Mouse (Mus musculus) T-helper 2 cell (primary cell): ENCODE measurements around the gene Tbl3.
"Not testable (repeated sequence)": the region's sequence is repeated elsewhere in the genome, so short reads cannot be mapped to it uniquely, and the experiment has no call there.

Experiments
- in situ Hi-C: fragments of 300-600 bp; cut with MboI, MseI; formaldehyde crosslinking; loops from one replicate; pipeline ENCODE4 v1.15.1; 2025; ENCODE audit warnings: high pct_unique_total_duplicates

The Tbl3 gene

DNA sequence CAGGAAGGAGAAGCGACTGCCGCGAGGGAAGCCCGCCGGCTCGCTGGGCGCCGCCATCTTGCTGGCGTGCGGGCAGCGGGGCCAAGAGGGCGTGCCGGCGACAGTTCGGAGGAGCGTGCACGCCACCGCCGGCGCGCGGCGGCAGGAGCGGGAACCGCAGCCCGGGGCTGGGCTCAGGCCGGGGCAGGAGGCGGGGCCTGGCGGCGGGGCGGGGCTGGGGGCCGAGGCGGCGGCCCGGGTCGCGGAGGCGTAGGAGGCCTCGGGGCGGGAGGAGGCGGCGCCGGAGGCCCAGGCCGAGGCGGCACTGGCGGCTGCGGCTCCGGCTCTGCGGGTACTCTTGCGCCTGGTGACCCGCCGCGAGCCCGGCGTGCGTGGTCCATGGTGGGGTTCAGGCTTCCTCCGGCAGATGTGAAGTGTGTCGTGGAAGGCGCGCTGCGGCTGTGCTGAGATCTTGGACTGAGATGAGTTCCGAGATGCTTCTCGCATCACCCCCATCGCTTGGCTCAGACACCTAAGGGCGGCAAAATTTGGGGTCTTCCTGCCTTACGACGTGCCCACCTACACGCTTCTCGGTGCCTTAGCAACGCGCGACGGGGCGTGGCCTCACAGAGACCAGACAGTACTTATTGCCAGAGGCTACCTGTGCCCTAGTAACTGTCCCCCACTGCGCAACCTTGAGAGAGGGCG lies 11.3 kb downstream of the Tbl3 start, which contains the start of the genes Gfer and Noxo1:
TSS of gene Gfer (minus strand) at position 146 of the 687 bp plus-strand sequence.
TSS of gene Noxo1 (plus strand) at position 224 of the 687 bp plus-strand sequence.
- in situ Hi-C loops = no loop called here

- in situ Hi-C loops = no loop called here
Observed at GRCm38 (mm10) chr17:24695326-24696010, 12.0 kb downstream of the Tbl3 start.

- in situ Hi-C loops = no loop called here
Observed at GRCm38 (mm10) chr17:24692385-24692784, 15.1 kb downstream of the Tbl3 start.

- in situ Hi-C loops = no loop called here
Observed at GRCm38 (mm10) chr17:24689251-24690081, 18.0 kb downstream of the Tbl3 start, which contains the start of gene Syngr3. TSS of gene Syngr3 (minus strand) at chr17:24689955.

GRCm38 (mm10) chr17:24687599-24687998 lies 19.9 kb downstream of the Tbl3 start:
- in situ Hi-C loops = no loop called here

DNA sequence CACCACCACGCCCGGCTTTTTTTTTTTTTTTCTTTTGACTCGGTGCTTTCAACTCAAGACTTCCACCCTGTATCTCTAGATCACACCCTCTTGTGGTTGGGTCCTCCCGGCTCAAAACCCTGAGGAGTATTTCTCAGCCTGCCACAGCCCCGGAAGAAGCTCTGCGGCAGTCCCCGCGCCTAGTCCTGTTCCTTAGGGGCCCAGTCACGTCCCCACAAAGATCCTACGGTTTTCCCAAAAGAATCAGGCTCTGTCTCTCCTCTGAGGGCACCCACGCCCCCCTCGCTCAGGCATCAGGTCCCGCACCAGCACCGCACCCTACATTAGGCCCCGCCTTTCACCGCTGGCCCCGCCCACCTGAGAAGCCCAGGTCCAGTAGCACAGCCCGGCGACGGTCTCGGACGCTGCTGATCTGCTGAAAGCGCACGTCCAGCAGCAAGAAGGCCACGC lies 20.3 kb downstream of the Tbl3 start:
- in situ Hi-C loops = no loop called here

DNA sequence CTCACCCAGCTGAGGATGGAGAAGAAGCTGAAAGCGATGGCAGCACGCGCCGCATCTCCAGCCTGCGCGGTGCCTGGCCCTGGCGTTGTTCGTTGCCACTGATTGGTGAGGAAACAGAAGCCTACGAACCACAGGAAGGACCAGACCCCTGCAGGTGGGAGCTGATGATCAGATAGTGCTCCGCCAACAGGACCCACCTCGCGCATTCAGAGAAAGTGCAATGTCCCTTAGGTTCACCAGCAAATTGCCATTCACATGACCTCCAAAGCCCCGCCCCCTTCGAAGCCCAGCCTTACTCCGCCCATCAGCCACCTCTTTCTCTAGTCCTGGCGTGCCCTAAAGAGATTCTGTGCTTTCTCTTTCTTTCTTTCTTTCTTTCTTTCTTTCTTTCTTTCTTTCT lies 20.9 kb downstream of the Tbl3 start:
- in situ Hi-C loops = no loop called here

- in situ Hi-C loops = no loop called here
Observed at GRCm38 (mm10) chr17:24677500-24678080, 29.9 kb downstream of the Tbl3 start.

DNA sequence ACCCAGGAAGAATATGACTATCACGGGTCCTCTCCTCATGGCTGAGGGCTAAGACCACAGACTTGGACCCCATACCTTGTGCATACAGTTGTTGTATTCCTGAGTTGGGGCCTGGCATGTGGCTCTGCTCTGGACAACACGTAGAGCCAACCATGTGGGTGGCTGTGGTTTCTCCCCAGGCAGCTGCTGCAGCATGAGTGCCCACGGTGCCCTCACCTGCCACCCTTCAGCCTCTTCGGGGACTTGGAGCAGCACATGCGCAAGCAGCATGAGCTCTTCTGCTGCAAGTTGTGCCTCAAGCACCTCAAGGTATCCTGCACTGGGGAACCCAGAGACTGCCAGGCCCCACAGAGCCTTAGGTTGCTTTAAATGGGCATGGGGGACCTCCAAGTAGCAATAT lies 30.6 kb downstream of the Tbl3 start:
- in situ Hi-C loops = no loop called here

DNA sequence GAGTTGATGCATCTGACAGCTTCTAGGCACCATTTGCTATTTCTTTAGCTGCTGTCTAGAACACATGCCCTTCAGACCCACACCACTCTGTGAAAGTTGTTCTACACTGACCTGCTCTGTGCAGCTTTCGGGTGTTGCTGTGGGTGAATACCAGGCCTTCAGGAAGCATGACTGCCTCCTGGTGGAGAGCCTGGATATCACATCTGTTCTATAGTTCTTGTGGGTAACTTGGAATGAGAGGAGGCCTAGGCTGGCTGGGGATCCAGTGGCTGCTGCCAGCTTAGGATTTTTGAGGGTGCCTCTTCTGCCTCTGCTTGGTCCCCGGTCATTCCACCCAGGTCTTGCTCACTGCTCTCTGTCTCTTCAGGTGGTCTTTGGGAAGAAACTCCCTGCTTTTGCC lies 31.3 kb downstream of the Tbl3 start:
- in situ Hi-C loops = no loop called here

- in situ Hi-C loops = no loop called here
Observed at GRCm38 (mm10) chr17:24674277-24674676, 33.2 kb downstream of the Tbl3 start.

DNA sequence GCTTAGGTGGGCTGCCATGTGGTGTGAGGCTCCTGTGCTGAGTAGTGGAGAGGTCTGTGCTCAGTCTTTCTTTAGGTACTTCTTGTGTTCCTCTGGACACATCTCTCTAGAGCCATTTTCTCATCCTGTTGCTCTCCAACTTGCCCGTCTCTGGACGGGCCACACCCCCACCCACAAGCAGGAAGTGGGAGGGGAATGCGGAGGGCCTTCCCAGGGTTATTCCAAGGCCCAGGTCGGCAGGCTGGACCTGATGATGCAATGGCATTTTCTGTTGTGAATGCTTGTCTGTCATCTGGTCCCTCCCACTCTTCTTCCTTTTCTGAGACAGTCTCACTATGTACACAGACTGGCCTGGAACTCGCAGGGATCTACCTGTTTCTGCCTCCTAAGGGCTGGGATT lies 35.3 kb downstream of the Tbl3 start:
- in situ Hi-C loops = no loop called here

- in situ Hi-C loops = no loop called here
Observed at GRCm38 (mm10) chr17:24671346-24671745, 36.1 kb downstream of the Tbl3 start.

- in situ Hi-C loops = no loop called here
Observed at GRCm38 (mm10) chr17:24670246-24670844, 37.1 kb downstream of the Tbl3 start.

GRCm38 (mm10) chr17:24669545-24670245 lies 37.8 kb downstream of the Tbl3 start, which contains the start of gene Zfp598:
TSS of gene Zfp598 (plus strand) at chr17:24669687.
- in situ Hi-C loops = no loop called here

GRCm38 (mm10) chr17:24669214-24669544 lies 38.3 kb downstream of the Tbl3 start:
- in situ Hi-C loops = not testable (repeated sequence)

DNA sequence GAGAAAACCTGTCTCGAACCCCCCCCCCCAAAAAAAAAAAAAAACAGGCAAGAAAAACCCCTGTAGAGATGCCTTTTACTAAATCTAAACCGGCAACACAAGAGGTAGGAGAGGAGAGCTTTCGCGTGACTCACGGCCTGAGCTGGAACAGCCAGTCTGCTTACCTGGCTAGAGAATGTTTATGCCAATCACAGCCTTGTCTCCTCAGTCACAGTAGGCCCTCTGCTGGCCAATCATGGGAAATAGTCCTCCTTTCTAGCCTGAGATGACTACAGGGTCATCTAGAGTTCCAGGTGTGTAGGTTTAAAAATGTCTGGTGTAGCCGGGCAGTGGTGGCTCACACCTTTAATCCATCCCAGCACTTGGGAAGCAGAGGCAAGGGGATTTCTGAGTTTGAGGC lies 40.0 kb downstream of the Tbl3 start:
- in situ Hi-C loops = no loop called here

DNA sequence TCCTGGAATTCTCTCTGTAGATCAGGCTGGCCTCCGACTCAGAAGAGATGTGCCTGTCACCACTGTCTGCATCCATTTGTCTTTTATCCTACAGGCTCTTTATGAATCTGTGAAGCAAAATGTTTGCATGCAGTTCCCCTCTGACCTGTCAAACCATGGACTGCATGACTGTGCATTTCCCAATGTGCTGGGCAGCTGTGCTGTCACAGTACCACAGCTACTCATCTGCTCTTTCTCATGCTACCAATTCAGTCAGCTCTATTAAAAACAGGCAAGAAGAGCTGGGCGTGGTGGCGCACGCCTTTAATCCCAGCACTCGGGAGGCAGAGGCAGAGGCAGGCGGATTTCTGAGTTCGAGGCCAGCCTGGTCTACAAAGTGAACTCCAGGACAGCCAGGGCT lies 40.4 kb downstream of the Tbl3 start:
- in situ Hi-C loops = not testable (repeated sequence)

GRCm38 (mm10) chr17:24658017-24658758 lies 49.3 kb downstream of the Tbl3 start, which contains the start of gene Npw:
TSS of gene Npw (minus strand) at chr17:24658457.
- in situ Hi-C loops = no loop called here

- in situ Hi-C loops = no loop called here
Observed at GRCm38 (mm10) chr17:24654969-24655368, 52.5 kb downstream of the Tbl3 start.
